10 mouse cellular contexts compared by ENCODE assay signal in the genomic region with DNA sequence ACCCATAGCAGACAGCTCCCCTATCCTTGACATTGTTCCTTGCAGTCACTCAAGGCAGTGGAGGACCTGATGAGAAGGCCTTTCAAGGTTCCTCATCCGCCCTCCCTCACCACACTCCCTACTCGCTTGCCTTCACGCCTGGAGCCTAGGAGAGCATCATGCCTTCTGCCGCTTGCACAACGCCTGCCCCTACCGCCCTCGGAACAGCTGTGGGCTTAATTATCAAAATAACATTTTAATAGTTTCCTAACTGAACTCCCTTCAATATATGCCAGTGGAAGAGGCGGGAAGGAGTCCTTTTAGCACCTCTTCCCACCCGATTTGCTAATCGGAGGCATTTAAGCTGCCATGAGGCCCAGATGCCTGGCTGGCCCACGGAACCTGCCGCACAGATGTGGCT.
"Had no signal": no experiment of that assay in that cellular context is flagged by ENCODE, and none has a peak within 500 bp of the region (broad histone marks: within the 10 kb centered on the region; RNA-seq: fewer than 3 reads in every experiment).

No protein-coding gene starts in this region.

- DNase-seq: kidney, adult 2 months; kidney, postnatal 25 days; liver; lung, adult 18-20 months; lung, postnatal 10 days; lung, postnatal 36 days; right cerebral cortex, postnatal 14 days; spleen, adult 18-20 months; thymus, adult 18-20 months; thymus, postnatal 25 days had no signal
